Mouse (Mus musculus): ENCODE measurements around the gene Ppp2r2d.

DNA sequence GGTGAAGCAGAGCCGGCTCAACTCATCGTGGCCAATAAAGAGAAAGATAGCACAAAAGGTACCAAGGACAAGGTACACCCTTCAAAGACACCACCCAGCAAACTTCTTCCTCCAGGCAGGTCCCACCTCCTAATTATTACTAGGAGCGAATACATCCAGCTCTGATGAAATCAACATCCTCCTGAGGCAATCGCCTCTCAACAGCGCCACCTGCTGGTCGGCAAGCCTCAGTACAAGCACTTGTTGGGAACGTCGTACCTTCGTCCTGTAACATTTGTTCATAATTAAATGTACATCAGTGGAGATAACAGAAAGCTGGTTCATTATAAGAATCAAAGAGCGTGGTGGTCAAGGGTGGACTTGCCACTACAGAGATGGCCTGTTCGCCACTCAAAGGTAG, 18.1 kb upstream of the Ppp2r2d start:
- TF ChIP-seq CTCF (IDR thresholded peaks at IDR 0.05; ENCODE audit: low read depth, low read length) = peak; percentile 98
- TF ChIP-seq POLR2A (IDR thresholded peaks at IDR 0.05; ENCODE audit: borderline replicate concordance, low read depth, low read length) = no peak
